Mouse (Mus musculus) cerebellum, adult 8-10 months (tissue): ENCODE measurements around the gene Pdzd3.

Source experiments
- DNase-seq: peaks from one replicate; pipeline ENCODE4 v3.0.0; 2022

Pdzd3 gene

GRCm38 (mm10) chr9:44199166-44199565 is 52.1 kb downstream of the Pdzd3 start:
- peak; percentile 26 for DNase-seq
